Mouse (Mus musculus) ovary, adult 18-20 months (tissue): ENCODE data around the gene Ptgir.
A peak's percentile ranks its signal among the peaks of the same experiment; 100 is the strongest.
"Not testable (repeated sequence)": the region's sequence is repeated elsewhere in the genome, so short reads cannot be mapped to it uniquely, and the experiment has no call there.

Experiments
- DNase-seq: peaks from one replicate; pipeline ENCODE4 v3.0.0; 2022; ENCODE audit warnings: low spot score, mixed read lengths

Ptgir gene

GRCm38 (mm10) chr7:16940292-16940691 lies 34.0 kb downstream of the Ptgir start:
- DNase-seq = no peak

- DNase-seq = no peak
These were observed 36.6 kb downstream of the Ptgir start for GRCm38 (mm10) chr7:16942861-16943260.

GRCm38 (mm10) chr7:16944061-16944807 lies 37.9 kb downstream of the Ptgir start, which contains the start of gene Pnmal2:
TSS of gene Pnmal2 (plus strand) at chr7:16944682.
- peak; percentile 89 for DNase-seq

- no peak for DNase-seq
These were observed 38.6 kb downstream of the Ptgir start for GRCm38 (mm10) chr7:16944808-16945315.

GRCm38 (mm10) chr7:16945419-16945818 lies 39.1 kb downstream of the Ptgir start:
- no peak for DNase-seq

GRCm38 (mm10) chr7:16946441-16947348 lies 40.4 kb downstream of the Ptgir start:
- DNase-seq = no peak

GRCm38 (mm10) chr7:16947349-16947895 lies 41.1 kb downstream of the Ptgir start:
- DNase-seq = no peak

GRCm38 (mm10) chr7:16947959-16948361 lies 41.7 kb downstream of the Ptgir start:
- DNase-seq = no peak

GRCm38 (mm10) chr7:16948923-16949458 lies 42.7 kb downstream of the Ptgir start:
- no peak for DNase-seq

- DNase-seq = no peak
These were observed 43.9 kb downstream of the Ptgir start for GRCm38 (mm10) chr7:16949908-16950841.

GRCm38 (mm10) chr7:16950861-16951635 lies 44.8 kb downstream of the Ptgir start:
- DNase-seq = peak; percentile 61

GRCm38 (mm10) chr7:16953776-16954175 lies 47.5 kb downstream of the Ptgir start:
- not testable (repeated sequence) for DNase-seq

- no peak for DNase-seq
These were observed 49.4 kb downstream of the Ptgir start for GRCm38 (mm10) chr7:16955712-16956111.

- no peak for DNase-seq
These were observed 50.3 kb downstream of the Ptgir start for GRCm38 (mm10) chr7:16956410-16957265.

GRCm38 (mm10) chr7:16959539-16960187 lies 53.4 kb downstream of the Ptgir start, which contains the start of gene Pnmal1:
TSS of gene Pnmal1 (plus strand) at chr7:16959679.
- DNase-seq = peak; percentile 67
